ENCODE assay signal across 14 mouse cellular contexts in genomic region chr13:97053844-97054243, GRCm38 (mm10). TPM values are rescaled to one million over a fixed set of nuclear protein-coding genes. Genes with fewer than 3 reads are reported as not detected.
DNase-seq lines count a peak whose midpoint lies in the region; ATAC-seq lines count a peak whose summit lies in the region.
"Had no signal": no experiment of that assay in that cellular context is flagged by ENCODE, and none has a peak within 500 bp of the region (broad histone marks: within the 10 kb centered on the region; RNA-seq: fewer than 3 reads in every experiment).

No protein-coding gene starts in this region.

- H3K9me3 ChIP-seq in kidney, embryonic 16.5 days (ENCODE audit: low read length): no peaks in the 10 kb centered on the region
- H3K9me3 ChIP-seq in forebrain, embryonic 15.5 days: no peaks in the 10 kb centered on the region
- H3K9me3 ChIP-seq: embryonic facial prominence, embryonic 13.5 days had no signal

- ATAC-seq in kidney, embryonic 16.5 days (ENCODE audit: low FRiP score, low TSS enrichment): no peak
- ATAC-seq in forebrain, embryonic 15.5 days (replicated peaks): no peak

- WGBS in kidney, embryonic 16.5 days: 68% methylated on average over 8 of the region's 8 CpGs
- WGBS in forebrain, embryonic 15.5 days: 64% methylated on average over 8 of the region's 8 CpGs

- DNase-seq in kidney, adult 11 months: peak; percentile 8
- peak; percentile 9 for DNase-seq in NIH3T3 (ENCODE audit: low read depth)
- DNase-seq in cerebellum, adult 9-10 months: peak; percentile 87
- peak; percentile 10 to 46 for DNase-seq in kidney, postnatal 25 days
- no peak for DNase-seq in embryo, embryonic 10 days (ENCODE audit: low spot score)
- DNase-seq in left cerebral cortex, adult 8-10 months (ENCODE audit: low spot score in 2 of 2): no peak
- DNase-seq: gastrocnemius, adult 2 months; lung, embryonic 14.5 days; thymus, postnatal 36 days had no signal

- H3K4me1 ChIP-seq in kidney, embryonic 16.5 days (ENCODE audit: insufficient read depth, low read length): no peaks in the 10 kb centered on the region
- 0 out of 2 replicates have a peak, but pooled peaks cover 2% of the 10 kb centered on the region for H3K4me1 ChIP-seq in forebrain, embryonic 15.5 days

- H3K4me3 ChIP-seq in kidney, embryonic 16.5 days (ENCODE audit: low read length): no peak overlapping the region
- H3K4me3 ChIP-seq in forebrain, embryonic 15.5 days: no peak overlapping the region
- H3K4me3 ChIP-seq: embryonic facial prominence, embryonic 13.5 days; gastrocnemius, adult 2 months; myocyte had no signal

- no peaks in the 10 kb centered on the region for H3K27me3 ChIP-seq in kidney, embryonic 16.5 days (ENCODE audit: insufficient read depth, low read length)
- no peaks in the 10 kb centered on the region for H3K27me3 ChIP-seq in forebrain, embryonic 15.5 days
- H3K27me3 ChIP-seq: embryonic facial prominence, embryonic 13.5 days had no signal

- H3K9ac ChIP-seq in kidney, embryonic 16.5 days (replicated peaks; ENCODE audit: low read length): no peak overlapping the region
- no peak overlapping the region for H3K9ac ChIP-seq in forebrain, embryonic 15.5 days (replicated peaks)
- H3K9ac ChIP-seq: embryonic facial prominence, embryonic 13.5 days; lung, embryonic 14.5 days had no signal

- H3K36me3 ChIP-seq in kidney, embryonic 16.5 days (ENCODE audit: insufficient read depth, low read length): no peaks in the 10 kb centered on the region
- no peaks in the 10 kb centered on the region for H3K36me3 ChIP-seq in forebrain, embryonic 15.5 days
- H3K36me3 ChIP-seq: embryonic facial prominence, embryonic 13.5 days had no signal

- H3K27ac ChIP-seq in kidney, embryonic 16.5 days (ENCODE audit: low read length): no peak overlapping the region
- no peak overlapping the region for H3K27ac ChIP-seq in forebrain, embryonic 15.5 days (replicated peaks)
- H3K27ac ChIP-seq: embryonic facial prominence, embryonic 13.5 days; gastrocnemius, adult 2 months had no signal

- H3K4me2 ChIP-seq in kidney, embryonic 16.5 days (replicated peaks; ENCODE audit: low read depth, low read length): no peak overlapping the region
- no peak overlapping the region for H3K4me2 ChIP-seq in forebrain, embryonic 15.5 days (replicated peaks)
- H3K4me2 ChIP-seq: embryonic facial prominence, embryonic 13.5 days; lung, embryonic 14.5 days had no signal

RNA-seq across cellular contexts. Expression of gene Fam169a, which starts 13.2 kb away (rescaled TPM):
- 2.3 and 2.4 TPM in 2 replicates for polyA plus RNA-seq in kidney, embryonic 16.5 days (2015; fragmentation: Nextera tagmentation; extraction: Ambion mirVana)
- total RNA-seq in left cerebral cortex, adult 8-10 months (2022): 10 to 100 TPM; 44.6 to 52.0 (median 50.7) TPM
- polyA plus RNA-seq in forebrain, embryonic 15.5 days (2015; fragmentation: Nextera tagmentation; extraction: Ambion mirVana): 14.4 and 15.1 TPM in 2 replicates
- total RNA-seq: gastrocnemius, adult 2 months had no signal

RNA-seq across cellular contexts. Expression of gene 1700029F12Rik, which starts 19.7 kb away (rescaled TPM):
- not detected in 2 replicates for polyA plus RNA-seq in kidney, embryonic 16.5 days (2015; fragmentation: Nextera tagmentation; extraction: Ambion mirVana)
- not detected for total RNA-seq in left cerebral cortex, adult 8-10 months (2022)
- not detected in 2 replicates for polyA plus RNA-seq in forebrain, embryonic 15.5 days (2015; fragmentation: Nextera tagmentation; extraction: Ambion mirVana)
- total RNA-seq: gastrocnemius, adult 2 months had no signal
- polyA plus RNA-seq: embryonic facial prominence, embryonic 13.5 days; intestine, embryonic 14.5 days; lung, embryonic 14.5 days; myocyte had no signal

RNA-seq across cellular contexts. Expression of gene Gm6169, which starts 45.2 kb away (rescaled TPM):
- 3.4 and 11.4 TPM in 2 replicates for polyA plus RNA-seq in kidney, embryonic 16.5 days (2015; fragmentation: Nextera tagmentation; extraction: Ambion mirVana)
- total RNA-seq in left cerebral cortex, adult 8-10 months (2022): 1 to 10 TPM in 2 of 4 experiments, not detected in 2; 1.2 to 3.0 TPM
- polyA plus RNA-seq in forebrain, embryonic 15.5 days (2015; fragmentation: Nextera tagmentation; extraction: Ambion mirVana): 0.92 and 1.5 TPM in 2 replicates

Comparison
In these comparisons a context has a peak if more than half of its experiments do, and no peak if none do; other contexts are left out.
1. DNase-seq: peak in kidney, adult 11 months (single experiment), NIH3T3 (single experiment), cerebellum, adult 9-10 months (single experiment) and kidney, postnatal 25 days (2 of 2); none in embryo, embryonic 10 days (single experiment) and left cerebral cortex, adult 8-10 months (0 of 2).